Mouse (Mus musculus): ENCODE results near the gene Hbb-y.

GRCm38 (mm10) chr7:103826255-103826887 lies 26.6 kb downstream of the Hbb-y start:
- no peak for TF ChIP-seq CTCF (IDR thresholded peaks at IDR 0.05; ENCODE audit: control insufficient read depth, insufficient read depth, insufficient replicate concordance, low read depth, low read length)
- TF ChIP-seq POLR2A (IDR thresholded peaks at IDR 0.05; ENCODE audit: control insufficient read depth, low read depth, low read length) = no peak

Data from testis, adult 2 months (tissue).